Mouse (Mus musculus) cortical plate, adult 2 months (tissue): ENCODE results near the gene Olfr750. TPM values are rescaled to one million over a fixed set of nuclear protein-coding genes. Genes with fewer than 3 reads are reported as not detected.

Experiments used
- H3K27ac ChIP-seq: fragments of 200-500 bp; 2 replicates; pipeline ENCODE4 v1.5.1; 2012; ENCODE audit warnings: low read length, control low read depth, inconsistent platforms; ENCODE audit not compliant: insufficient read depth
- H3K4me1 ChIP-seq: fragments of 200-500 bp; 2 replicates; pipeline ENCODE4 v1.6.1; 2011; ENCODE audit warnings: low read length; ENCODE audit not compliant: control insufficient read depth, insufficient read depth
- H3K4me3 ChIP-seq: fragments of 200-500 bp; 2 replicates; pipeline ENCODE4 v1.5.1; 2011; ENCODE audit warnings: mild to moderate bottlenecking, low read length, control low read depth; ENCODE audit not compliant: insufficient read depth
- CTCF ChIP-seq: fragments of 200-500 bp; IDR thresholded peaks from 2 replicates; pipeline ENCODE4 v1.5.1; 2011; ENCODE audit warnings: mild to moderate bottlenecking, control low read depth, low read length; ENCODE audit not compliant: insufficient read depth; ENCODE audit errors: extremely low read depth
- POLR2A ChIP-seq: fragments of 200-500 bp; IDR thresholded peaks from 2 replicates; pipeline ENCODE4 v1.6.1; 2011; ENCODE audit warnings: mild to moderate bottlenecking, low read length, control low read depth; ENCODE audit not compliant: insufficient read depth; ENCODE audit errors: extremely low read depth
- polyA plus RNA-seq: library from polyadenylated mRNA; depleted of rRNA; stranded (reverse); fragments of >200 nt; gene quantifications from 2 replicates; pipeline ENCODE4 v1.2.3, GENCODE M21; 2012

Gene Olfr750
- polyA plus RNA-seq, 1 experiment = not detected

GRCm38 (mm10) chr14:51079180-51079579 is 4.9 kb upstream of the Olfr750 start:
- H3K4me1 ChIP-seq = no peaks in the 10 kb centered on the region; the same call in 1 of the 2 replicates
- no peak overlapping the region for H3K27ac ChIP-seq
- TF ChIP-seq POLR2A (no peak), CTCF (no peak)
- H3K4me3 ChIP-seq = no peak overlapping the region

GRCm38 (mm10) chr14:51069617-51070016 is 4.6 kb downstream of the Olfr750 start:
- Histone ChIP-seq H3K27ac (no peak overlapping the region), H3K4me1 (no peaks in the 10 kb centered on the region), H3K4me3 (no peak overlapping the region)
- TF ChIP-seq CTCF (no peak), POLR2A (no peak)

- no peaks in the 10 kb centered on the region for H3K4me1 ChIP-seq
- no peak for TF ChIP-seq POLR2A
- no peak for TF ChIP-seq CTCF
- no peak overlapping the region for H3K27ac ChIP-seq
- H3K4me3 ChIP-seq = no peak overlapping the region
Observed at GRCm38 (mm10) chr14:51068956-51069355, 5.3 kb downstream of the Olfr750 start.

- H3K4me3 ChIP-seq = no peak overlapping the region
- H3K4me1 ChIP-seq = peaks cover 1% of the 10 kb centered on the region; the same call in 1 of the 2 replicates
- no peak for TF ChIP-seq CTCF
- no peak for TF ChIP-seq POLR2A
- H3K27ac ChIP-seq = no peak overlapping the region
Observed at GRCm38 (mm10) chr14:51060761-51061160, 13.5 kb downstream of the Olfr750 start.

GRCm38 (mm10) chr14:51057401-51057831 is 16.8 kb downstream of the Olfr750 start, which contains the start of gene Rnase12:
TSS of gene Rnase12 (minus strand) at chr14:51057661.
- no peak within 1 kb of the TSS for H3K27ac ChIP-seq
- H3K4me3 ChIP-seq = no peak within 1 kb of the TSS
- peaks cover 1% of the 10 kb centered on the region; the same call in 1 of the 2 replicates for H3K4me1 ChIP-seq
- no peak for TF ChIP-seq CTCF
- TF ChIP-seq POLR2A = no peak

- TF ChIP-seq CTCF = no peak
- no peak for TF ChIP-seq POLR2A
- H3K27ac ChIP-seq = no peak overlapping the region
- H3K4me1 ChIP-seq = no peaks in the 10 kb centered on the region
- H3K4me3 ChIP-seq = no peak overlapping the region
Observed at GRCm38 (mm10) chr14:51054243-51055237, 19.7 kb downstream of the Olfr750 start.

GRCm38 (mm10) chr14:51053176-51053575 is 21.1 kb downstream of the Olfr750 start:
- Histone ChIP-seq H3K4me3 (no peak overlapping the region), H3K4me1 (no peaks in the 10 kb centered on the region), H3K27ac (no peak overlapping the region)
- TF ChIP-seq POLR2A (no peak), CTCF (no peak)

- H3K27ac ChIP-seq = no peak overlapping the region
- H3K4me3 ChIP-seq = no peak overlapping the region
- no peaks in the 10 kb centered on the region for H3K4me1 ChIP-seq
- TF ChIP-seq CTCF (no peak), POLR2A (no peak)
Observed at GRCm38 (mm10) chr14:51051941-51052340, 22.3 kb downstream of the Olfr750 start.

GRCm38 (mm10) chr14:51050063-51050462 is 24.2 kb downstream of the Olfr750 start, which contains the start of gene Rnase11:
TSS of gene Rnase11 (minus strand) at chr14:51050163.
- Histone ChIP-seq H3K4me3 (no peak within 1 kb of the TSS), H3K4me1 (no peaks in the 10 kb centered on the region), H3K27ac (no peak within 1 kb of the TSS)
- TF ChIP-seq CTCF = no peak
- no peak for TF ChIP-seq POLR2A
